Mouse (Mus musculus) spleen, adult 18-20 months (tissue): ENCODE results near the gene Naa35.

ENCODE experiments used
- DNase-seq, 2 experiments: peaks; one replicate each; pipeline ENCODE4 v3.0.0; 2022; ENCODE audit warnings: mixed read lengths in 2 of 2

Naa35 gene

DNA sequence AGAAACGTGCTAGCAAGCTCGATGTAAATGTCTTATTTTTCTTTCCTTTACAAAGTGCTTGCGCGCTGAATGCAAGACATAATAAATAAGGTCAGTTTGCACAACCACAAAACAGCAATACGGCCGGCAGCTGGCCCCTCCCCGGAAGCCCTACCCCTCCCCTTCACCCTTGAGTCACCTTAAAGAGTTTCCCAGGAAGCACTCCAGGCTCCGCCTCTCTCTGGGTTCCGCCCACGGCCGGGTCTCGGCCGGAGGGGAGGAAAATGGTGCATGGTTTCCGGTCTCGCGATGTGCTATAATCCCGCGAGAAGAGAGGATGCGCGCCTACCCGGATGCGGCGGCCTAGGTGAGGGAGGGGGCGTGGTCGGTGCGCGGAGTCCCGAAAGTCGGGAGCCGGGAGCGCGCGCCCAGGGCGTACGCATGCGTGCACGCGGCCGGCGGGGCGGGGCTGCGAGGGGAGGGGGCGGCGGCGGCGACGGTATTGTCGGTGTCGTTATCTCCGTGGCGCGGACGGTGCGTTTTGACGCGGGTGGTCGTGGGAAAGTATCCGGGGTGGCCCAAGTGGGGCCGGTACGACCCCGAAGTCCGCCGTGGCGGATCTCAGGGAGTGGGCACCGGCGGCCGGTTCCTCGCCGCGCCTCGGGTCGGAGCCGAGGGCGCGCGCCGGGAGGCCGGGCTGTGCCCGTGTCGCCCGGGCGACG lies at the start of gene Naa35, which contains the start of gene Agtpbp1:
TSS of gene Naa35 (plus strand) at position 313 of the 701 bp plus-strand sequence.
TSS of gene Agtpbp1 (minus strand) at position 281 of the 701 bp plus-strand sequence.
- peak; percentile 99 for DNase-seq

DNA sequence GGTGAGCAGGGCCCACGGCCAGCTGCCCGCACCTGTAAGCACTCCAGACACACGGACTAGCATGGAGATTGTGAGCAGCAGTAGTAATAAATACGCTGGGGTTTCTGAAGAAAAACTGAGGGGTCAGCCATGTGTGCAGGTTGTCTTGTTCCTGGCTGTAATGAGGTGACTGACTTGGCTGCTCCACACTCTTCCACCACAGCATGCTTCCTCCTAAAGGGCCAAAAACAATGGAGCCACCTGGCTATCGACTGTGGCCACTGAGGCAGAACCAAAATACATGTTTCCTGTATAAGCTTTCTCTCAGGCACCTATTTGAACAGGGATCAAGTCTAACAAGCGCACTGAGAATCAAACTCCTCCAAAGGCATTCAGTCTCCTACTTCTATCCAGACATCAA lies 49.3 kb upstream of the Naa35 start:
- DNase-seq: no peak

DNA sequence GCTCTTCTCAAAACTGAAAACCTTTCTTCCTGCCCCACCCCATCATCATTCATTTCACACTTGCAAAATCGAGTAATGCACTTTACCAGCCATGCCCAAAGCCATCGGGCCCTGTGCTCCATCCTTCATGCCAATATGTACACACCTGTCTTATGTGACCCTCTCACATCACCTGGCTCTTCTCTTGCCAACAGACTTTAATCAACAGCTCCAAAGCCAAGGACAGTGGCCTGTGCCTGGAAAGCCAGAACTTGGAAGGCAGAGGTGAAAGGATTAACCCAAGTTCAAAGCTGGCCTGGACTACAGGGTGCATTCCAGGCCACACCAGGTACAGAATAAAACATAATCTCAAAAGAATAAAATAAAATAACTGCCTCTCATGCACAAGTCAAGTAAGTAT lies 48.4 kb upstream of the Naa35 start:
- no peak for DNase-seq

DNA sequence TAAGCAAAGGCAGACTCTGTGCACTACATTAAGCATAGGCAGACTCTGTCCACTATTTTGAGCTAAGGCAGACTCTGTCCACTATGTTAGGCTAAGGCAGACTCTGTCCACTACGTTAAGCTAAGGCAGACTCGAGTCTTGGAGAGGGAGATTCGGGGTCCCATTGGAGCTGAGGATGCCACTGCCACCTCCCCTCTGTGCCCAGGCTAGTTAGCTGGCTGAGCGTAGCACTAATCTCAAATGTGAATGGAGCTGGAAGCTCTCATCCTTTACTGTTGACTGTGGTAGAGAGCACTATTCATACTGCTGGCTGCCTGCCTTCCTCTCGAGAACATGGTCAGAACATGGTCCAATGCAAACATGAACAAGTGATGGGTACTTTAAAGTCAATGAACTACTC lies 46.4 kb upstream of the Naa35 start:
- DNase-seq: no peak

DNA sequence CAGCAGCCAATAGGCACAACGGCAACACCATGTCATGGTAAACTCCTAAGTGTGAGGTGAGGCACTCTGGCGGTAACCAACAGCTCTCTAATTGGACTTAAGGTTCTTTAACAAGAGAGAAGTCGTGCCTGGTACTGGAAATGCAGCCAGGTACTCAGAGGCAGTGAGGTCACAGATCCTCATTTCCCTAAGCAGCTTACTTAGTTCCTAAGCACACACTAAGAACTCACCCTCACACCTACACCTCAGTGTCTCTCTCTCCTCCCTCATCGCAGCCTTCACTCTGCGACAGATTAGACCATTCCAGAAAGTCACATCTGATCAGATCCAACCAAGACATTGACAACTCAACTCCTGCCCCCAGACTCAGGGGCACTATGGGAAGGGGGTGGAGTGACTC lies 45.0 kb upstream of the Naa35 start:
- DNase-seq: no peak

DNA sequence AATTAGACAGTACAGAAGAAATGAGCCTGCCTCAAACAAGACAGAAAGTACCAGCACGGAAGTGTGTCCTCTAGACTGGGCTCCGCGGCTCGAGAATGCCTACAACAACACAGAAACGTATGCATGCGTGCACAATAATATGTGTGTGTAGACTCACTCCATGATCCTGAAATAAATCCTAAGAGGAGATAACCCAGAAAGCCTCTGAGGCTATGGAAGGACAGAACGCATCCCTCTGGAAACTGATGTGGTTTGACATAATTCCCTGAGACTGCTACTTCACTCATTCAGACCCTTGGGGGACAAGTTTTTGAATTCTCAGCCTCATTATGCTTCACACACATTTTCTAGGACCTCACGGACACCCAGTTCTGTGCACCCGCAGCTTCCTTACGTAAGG lies 42.6 kb upstream of the Naa35 start:
- DNase-seq: no peak

DNA sequence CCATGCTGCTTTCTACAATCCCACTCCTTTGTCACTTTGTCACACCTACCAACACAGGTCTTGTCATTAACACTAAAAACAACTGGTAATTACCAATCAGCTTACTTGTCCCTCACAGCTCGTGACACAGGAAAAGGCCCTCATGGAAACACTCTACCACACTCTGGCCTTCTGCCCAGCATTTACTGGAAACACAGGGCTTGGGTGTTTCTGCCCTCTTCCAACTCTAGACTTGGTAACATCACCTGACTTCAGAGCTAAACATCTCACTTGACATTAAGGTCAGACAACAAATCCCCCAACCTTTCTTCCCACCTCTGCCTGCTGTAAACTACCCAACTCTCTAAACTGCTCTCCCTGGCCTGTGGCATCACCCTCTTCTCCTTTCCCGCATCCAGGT lies 38.0 kb upstream of the Naa35 start:
- no peak for DNase-seq

DNA sequence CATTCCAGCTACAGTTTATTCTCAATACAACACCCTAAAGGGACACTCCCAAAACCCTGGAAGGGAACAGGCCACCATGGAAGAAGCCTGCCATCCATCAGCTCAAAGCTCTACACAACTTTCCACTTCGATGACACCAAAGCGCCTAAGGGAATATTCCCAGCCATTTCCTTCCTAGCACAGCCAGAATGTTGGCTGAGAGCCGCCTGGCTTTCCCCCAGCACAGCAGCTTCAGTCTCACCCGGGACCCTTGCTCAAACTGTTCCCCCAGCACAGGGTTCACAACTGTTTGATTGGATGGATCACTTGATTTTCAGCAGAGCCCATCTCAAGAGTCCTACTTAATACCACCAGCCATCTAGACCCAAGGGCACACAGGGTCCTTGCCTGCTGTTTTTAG lies 37.3 kb upstream of the Naa35 start:
- DNase-seq: no peak

DNA sequence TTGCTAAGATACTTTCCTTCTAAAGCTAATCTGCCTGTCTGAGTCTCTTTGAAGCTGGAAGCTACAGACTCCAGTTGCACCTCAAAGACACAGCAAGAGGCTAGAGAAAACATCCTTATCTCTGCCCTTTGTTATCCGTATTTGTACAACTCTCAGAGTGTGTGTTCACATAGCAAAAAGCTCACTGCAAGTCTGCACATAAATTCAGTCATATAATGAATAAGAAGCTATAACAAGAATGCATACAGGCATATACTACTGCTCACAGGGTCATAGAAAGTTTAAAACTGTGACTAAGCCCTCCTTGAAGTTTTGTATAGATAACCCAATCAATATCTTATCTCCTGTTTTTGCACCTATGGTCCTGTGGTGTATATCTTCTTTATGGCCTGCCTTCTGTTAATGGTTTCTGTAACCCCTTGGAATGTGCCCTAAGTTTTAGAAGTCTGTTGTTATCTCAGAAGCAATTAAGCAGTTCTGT lies 35.7 kb upstream of the Naa35 start:
- DNase-seq: no peak

DNA sequence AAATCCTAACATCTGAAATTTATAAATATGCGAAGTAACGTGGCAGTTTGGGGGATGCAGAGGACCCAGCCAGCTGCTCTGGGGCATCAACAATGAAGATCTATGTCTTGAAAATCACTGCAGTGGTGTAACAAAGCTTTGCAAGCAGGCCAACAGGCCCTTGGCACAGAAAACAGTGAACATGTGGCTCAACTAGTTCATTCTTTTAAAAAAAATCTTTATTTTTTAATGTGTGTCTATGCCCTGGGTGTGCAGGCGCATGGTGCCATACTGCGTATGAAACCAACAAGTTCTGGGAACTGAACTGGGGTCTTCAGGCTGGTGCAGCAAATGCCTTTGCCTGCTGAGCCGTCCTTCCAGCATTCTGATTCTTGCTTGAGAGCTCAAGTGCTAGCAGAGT lies 32.8 kb upstream of the Naa35 start:
- DNase-seq: no peak

DNA sequence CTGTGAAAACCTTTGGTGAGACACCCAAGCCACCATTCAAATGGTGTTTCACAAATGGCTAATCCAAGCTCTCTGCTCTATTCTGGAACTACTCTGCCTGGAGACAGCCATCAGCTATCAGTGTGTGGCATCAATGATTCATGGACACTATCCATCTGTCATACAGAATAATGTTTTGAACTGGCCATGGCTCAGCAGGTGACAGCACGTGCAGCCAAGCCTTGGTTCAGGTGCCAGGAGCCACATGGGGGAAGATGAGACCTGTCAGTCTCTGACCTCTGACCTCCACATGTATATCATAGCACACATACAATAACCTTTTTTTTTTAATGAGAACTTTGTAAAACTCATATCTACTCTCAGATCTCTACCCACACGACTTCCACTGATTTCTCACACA lies 32.3 kb upstream of the Naa35 start:
- DNase-seq: no peak

DNA sequence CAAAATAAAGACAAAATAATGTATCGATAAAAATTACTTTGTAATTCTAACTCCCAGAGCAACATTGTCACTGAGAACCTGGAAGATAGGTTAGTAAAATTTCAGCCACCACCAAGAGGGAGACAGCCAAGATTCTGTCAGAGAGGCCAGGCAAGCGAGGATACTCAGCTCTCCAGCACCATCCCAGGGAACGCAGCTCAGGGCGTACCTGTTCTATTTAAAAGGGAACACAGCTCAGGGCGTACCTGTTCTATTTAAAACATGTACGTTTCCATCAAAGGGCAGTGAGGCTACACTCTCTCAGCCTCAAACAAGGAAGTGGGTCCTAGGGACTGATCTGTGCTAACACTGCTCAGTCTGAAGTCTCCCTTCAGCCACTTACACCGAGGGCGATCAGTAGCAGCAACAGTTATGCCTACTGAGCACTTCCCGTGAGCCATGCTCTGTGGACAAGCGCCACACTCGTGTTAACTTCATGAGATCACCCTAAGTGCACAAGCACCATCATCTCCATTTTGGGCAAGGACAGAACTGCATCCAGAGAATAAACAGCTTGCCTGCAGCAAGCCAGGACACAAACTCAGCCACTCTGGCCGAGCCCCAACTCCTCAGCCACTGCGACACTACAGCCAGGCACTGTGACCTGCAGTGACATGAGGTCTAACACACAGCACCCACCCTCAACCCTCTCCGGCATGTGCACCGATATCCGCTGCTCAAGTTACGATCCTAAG lies 30.1 kb upstream of the Naa35 start:
- no peak for DNase-seq

DNA sequence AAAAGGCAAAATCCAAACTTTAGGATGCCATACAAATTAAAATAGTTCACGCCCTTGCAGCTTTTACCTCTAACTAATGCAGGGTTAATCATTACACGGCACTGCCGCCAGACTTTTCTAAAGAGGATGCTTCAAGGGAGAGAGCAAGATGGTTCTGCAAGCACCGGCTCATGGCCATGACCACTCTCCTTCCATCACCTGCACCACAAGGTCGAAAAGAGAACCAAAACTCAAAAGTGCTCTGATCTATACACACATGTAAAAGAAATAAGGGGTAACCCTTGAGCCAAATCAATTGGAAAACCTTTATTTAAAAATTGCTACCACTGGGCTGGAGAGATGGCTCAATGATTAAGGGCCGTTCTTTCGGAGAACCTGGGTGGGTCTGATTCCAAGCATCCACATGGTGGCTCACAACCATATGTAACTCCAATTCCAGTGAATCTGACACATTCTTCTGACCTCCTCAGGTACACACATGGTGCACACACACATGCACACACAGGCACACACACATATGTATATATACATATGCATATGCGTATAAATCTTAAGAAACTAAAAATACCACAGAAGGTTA lies 29.4 kb upstream of the Naa35 start:
- no peak for DNase-seq

DNA sequence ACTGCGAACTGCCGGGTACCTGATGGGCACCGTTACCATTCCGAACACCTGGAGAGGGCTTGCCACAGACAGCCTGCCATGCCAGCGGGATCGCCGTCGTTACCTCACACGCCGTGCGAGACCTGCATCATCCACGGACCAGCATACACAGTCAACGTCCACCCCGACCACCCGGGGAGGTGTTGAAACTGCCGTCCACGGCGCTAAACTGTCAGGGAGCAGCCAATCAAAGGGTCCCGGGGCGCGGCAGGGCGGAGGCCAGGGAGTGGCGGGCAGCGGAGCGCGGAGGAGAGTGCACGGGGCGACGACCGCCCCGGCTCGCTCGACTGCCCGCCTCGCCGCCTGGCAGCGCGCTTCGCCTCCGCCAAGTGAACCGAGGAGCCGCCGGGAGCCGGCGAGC lies 28.4 kb upstream of the Naa35 start:
- DNase-seq: peak; percentile 54 to 65

DNA sequence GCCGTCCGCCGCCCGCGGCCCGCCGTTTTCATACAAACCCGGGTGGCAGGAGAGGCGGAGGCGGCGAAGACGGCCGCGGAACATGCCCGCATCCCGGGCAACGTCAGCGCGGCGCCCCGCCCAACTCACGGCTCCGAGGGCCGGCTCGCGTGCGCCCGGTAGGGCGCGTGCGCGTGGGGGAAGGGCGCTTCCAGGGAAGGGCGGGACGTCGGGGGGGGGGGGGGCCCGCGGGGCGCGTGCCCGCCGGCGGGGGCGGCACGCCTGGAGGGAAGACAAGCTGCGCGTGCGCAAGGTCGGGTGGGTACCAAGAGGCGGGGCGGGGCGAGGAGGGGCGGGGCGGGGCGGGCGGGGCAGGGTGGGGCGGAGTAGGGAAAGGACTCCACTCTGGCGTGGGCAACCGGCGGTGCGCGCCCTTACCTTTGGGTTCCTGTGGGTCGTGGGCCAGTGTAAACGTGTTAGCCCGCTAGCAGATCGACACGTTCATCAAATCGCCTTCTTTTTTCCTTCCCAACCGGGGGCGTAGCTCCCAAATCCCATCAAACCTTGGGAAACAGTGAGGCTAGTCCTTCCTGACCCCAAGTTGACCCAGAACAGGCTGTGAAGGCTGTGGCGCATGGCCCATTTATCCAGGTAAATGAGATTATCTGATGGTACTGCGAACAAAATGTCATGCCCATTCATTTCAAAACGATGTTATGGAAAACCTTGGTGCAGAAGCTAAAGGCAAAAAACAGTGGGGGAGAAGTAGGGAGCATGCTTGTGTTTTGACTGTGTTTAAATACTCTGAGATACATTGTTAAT lies 27.7 kb upstream of the Naa35 start:
- peak; percentile 82 to 87 for DNase-seq

DNA sequence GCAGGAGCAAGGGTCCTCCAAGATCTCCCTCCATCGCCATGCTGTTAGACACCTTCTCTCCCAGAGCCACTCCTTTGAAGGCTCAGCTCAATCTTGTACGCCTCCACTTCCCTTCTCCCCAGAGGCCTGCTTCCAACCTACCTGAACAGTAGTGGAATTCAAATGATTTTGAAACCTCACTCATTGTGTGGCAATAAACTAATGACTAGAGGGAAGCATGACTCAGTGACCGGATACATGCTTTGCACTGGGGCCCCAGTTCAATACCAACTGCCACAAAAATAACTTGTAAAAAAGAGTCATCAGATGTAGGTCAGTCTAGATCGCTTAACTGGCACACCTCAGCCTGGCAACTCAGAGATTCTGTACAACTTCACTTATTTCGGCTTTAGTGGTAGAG lies 26.3 kb upstream of the Naa35 start:
- DNase-seq: no peak

DNA sequence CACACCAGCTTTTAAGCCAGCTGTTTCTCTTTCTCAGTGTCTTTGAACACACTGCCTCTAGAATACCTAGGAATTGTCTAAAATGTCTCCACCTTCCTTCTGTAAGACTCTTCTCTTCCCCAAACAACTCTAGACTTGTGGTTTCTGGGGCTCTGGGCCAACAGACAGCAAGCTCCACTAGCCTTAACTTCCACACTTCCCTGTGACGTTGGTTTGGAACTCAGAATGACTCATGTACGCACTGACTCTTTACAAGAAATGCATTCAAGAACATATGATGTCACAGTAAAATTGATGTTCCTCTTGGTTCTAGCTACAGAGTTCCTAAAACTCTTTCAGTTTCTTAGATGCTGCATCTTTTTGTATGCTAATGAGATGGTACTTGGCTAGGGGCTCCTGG lies 22.6 kb upstream of the Naa35 start:
- DNase-seq: no peak

DNA sequence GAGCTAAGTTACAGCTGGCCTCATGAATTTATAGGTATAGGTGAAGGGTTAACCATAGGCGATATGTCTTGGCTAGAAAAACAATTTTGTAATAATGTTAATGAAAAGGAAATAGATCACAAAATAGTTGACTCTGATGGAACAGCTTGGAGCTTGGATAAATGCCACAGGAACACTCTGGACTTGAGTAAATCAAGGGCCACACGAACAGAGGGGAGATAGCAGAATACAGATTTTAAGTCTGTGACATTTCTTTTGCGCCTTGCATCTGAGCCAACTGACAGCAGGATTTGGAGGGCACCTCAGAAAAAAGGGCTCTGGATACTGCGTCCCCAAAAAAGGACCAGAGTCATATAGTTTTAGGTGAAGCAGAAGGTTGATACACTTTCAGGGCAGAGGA lies 20.6 kb upstream of the Naa35 start:
- no peak for DNase-seq

DNA sequence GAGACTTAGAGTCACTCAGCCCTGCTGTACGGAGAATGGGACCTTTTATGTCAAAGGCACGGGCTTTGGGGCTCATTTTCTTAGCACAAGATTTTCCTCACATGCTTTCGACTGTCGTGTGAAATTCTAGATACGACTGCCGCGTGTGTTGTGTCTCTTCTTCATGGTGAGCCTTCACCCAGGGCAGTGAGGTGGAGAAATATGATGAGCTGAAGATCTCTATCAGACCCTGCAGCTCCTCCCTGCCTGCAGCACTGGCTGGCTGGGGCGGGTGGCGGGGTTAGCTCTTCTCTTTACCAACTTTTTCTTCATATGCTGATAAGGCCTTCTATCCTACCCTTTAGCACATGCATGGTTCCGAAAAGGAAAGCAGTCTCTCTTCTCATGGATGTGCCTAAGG lies 20.1 kb upstream of the Naa35 start:
- no peak for DNase-seq

DNA sequence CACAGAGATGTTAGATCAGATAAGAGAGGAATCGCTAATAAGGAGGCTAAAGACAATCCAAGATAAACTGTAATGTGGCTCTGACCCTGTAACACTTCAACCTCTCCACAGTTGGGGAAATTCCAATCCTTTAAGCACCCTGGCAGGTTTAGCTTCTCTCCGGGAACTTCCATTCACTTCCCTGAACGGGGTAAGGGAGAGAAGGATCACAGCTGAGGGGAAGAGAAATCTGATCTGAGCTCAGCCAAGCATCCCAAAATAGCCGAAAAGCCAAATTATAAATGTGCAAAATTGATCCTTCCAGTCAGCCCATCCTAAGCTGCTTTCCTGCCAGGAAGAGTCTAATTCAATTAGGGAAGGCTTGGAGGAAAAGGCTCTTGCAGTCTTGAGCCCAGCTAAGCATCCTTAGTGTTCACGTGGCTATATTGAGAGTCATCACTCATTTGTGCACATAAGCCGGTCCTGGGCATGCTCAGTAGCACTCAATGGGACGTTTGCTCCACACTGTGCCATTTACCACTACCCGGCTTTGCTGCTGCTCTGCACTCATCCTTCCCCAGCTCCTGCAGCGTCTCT lies 19.0 kb upstream of the Naa35 start:
- DNase-seq: no peak

DNA sequence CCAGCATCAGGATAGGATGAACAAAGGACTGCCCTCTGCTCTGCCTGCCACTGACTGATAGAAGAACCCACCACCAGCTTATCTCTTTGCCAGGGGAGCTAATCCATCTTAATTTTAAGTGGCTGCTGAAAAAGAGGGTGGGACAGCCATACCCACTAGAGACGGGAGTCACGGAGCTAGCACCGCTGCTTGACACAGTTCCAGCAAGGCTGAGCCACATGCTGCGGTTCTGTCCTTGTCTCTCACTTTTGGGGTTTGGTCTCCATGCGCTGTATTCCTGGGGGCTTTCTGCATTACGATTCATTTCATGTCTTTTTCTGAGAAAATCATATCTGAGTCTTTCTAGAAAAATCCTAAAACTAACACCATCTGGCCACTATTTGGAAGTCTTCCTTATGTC lies 14.0 kb upstream of the Naa35 start:
- DNase-seq: no peak

DNA sequence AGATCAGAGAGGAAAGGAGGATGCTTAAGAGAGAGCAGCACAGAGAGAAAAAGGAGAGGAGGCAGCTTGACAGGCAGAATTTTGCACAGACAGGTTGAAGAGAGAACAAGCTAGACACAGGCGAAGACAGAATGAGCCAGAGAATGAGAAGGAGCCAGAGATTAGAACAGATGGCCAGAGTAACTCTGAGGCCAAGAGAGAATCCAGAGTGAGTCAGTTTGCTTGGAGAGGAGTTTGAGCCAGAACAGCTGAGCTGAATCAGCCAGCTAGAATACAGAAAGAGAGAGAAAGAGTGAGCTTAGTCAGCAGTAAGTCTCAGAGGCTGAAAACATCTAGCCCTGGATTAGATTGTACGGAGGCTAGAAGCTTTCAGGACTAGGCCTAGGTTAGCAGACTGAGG lies 12.5 kb upstream of the Naa35 start:
- DNase-seq: no peak

DNA sequence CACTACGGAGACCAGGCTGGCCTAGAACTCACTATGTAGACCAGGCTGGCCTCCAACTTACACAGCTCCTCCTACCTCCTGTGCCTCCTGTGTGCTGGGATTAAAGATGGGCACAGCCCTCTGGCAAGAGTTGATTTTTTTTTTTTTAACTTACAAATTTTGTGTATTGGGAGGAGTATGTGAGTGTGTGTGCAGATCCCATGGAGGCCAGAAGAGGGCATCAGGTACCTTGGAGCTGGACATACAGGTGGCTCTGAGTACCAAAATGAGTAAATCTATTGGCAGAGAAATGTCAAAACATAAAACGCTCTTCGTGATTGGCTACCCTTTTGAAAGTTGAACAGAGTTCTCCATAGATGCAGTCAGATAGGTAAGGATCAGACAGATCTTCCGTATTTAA lies 4.1 kb upstream of the Naa35 start:
- no peak for DNase-seq
